Mouse (Mus musculus) CH12.LX (cell line): ENCODE measurements around the gene Ift52. TPM values are rescaled to one million over a fixed set of nuclear protein-coding genes. Genes with fewer than 3 reads are reported as not detected.

ENCODE experiments used
- DNase-seq: peaks from one replicate; pipeline ENCODE4 v3.0.0-alpha.2; 2013; ENCODE audit errors: extremely low read depth
- H3K27ac ChIP-seq: 2 replicates; pipeline ENCODE4 v1.5.1; 2012; ENCODE audit warnings: low read depth, mild to moderate bottlenecking, control low read depth, moderate library complexity; ENCODE audit not compliant: insufficient read depth
- H3K27me3 ChIP-seq: replicated peaks from 2 replicates; pipeline ENCODE3; 2012; ENCODE audit warnings: inconsistent platforms
- H3K36me3 ChIP-seq, 2 experiments: replicated peaks in 1 of 2; 2 replicates each; pipeline versions ENCODE3 to v1.6.1; 2012; ENCODE audit warnings: inconsistent platforms in 1 of 2, low read length in 1 of 2, mild to moderate bottlenecking in 1 of 2, mixed read lengths in 1 of 2, moderate library complexity in 1 of 2; ENCODE audit not compliant: control insufficient read depth in 1 of 2, insufficient read depth in 1 of 2
- H3K4me1 ChIP-seq, 2 experiments: 2 replicates each; pipeline ENCODE4 v1.6.1; 2012; ENCODE audit warnings: inconsistent platforms in 1 of 2, moderate library complexity in 1 of 2; ENCODE audit not compliant: insufficient read depth in 2 of 2, control insufficient read depth in 1 of 2
- H3K4me2 ChIP-seq: 2 replicates; pipeline ENCODE4 v1.6.1; 2012; ENCODE audit warnings: low read depth, mild to moderate bottlenecking, control low read depth; ENCODE audit not compliant: poor library complexity, insufficient read depth, severe bottlenecking
- H3K4me3 ChIP-seq, 3 experiments: fragments of 150-350 bp in 1 of 3; sonication (generic) in 1 of 3; replicated peaks in 1 of 3; 2 replicates each; pipeline versions ENCODE3 to v1.5.1; 2011 to 2012; ENCODE audit warnings: low read depth in 2 of 3, low read length in 2 of 3, mild to moderate bottlenecking in 2 of 3, moderate library complexity in 2 of 3, control low read depth in 1 of 3, improper control_type of control experiment in 1 of 3, inconsistent platforms in 1 of 3, mixed read lengths in 1 of 3; ENCODE audit not compliant: poor library complexity in 1 of 3
- H3K79me2 ChIP-seq: replicated peaks from 2 replicates; pipeline ENCODE4 v1.6.1; 2012; ENCODE audit warnings: mild to moderate bottlenecking, moderate library complexity; ENCODE audit not compliant: control insufficient read depth, poor library complexity, insufficient read depth, severe bottlenecking; ENCODE audit errors: extremely low read depth
- H3K9ac ChIP-seq: 2 replicates; pipeline ENCODE4 v1.6.1; 2012; ENCODE audit warnings: low read depth, mild to moderate bottlenecking, control low read depth, moderate library complexity; ENCODE audit not compliant: insufficient read depth
- H3K9me3 ChIP-seq: replicated peaks from 2 replicates; pipeline ENCODE3; 2012; ENCODE audit warnings: low read length, inconsistent platforms, mixed read lengths
- BHLHE40 ChIP-seq: IDR thresholded peaks from 2 replicates; pipeline ENCODE4 v1.6.1; 2011; ENCODE audit warnings: mild to moderate bottlenecking, low read depth, low read length, improper control_type of control experiment
- CHD1 ChIP-seq: IDR thresholded peaks from 2 replicates; pipeline ENCODE4 v1.6.1; 2012; ENCODE audit warnings: low read depth, low read length, improper control_type of control experiment, inconsistent platforms
- E2F4 ChIP-seq: IDR thresholded peaks from 2 replicates; pipeline ENCODE4 v1.6.1; 2011; ENCODE audit warnings: low read depth, low read length, improper control_type of control experiment; ENCODE audit not compliant: insufficient replicate concordance
- IRF4 ChIP-seq: IDR thresholded peaks from 2 replicates; pipeline ENCODE4 v1.6.1; 2014; ENCODE audit warnings: low read depth, mild to moderate bottlenecking, inconsistent platforms, low read length, improper control_type of control experiment
- JUND ChIP-seq: conservative IDR thresholded peaks from 2 replicates; pipeline ENCODE4 v1.6.1; 2011; ENCODE audit warnings: low read depth, low read length, improper control_type of control experiment
- MAFK ChIP-seq: IDR thresholded peaks from 2 replicates; pipeline ENCODE4 v1.6.1; 2011; ENCODE audit warnings: low read length, improper control_type of control experiment; ENCODE audit not compliant: insufficient replicate concordance
- MAX ChIP-seq: IDR thresholded peaks from 2 replicates; pipeline ENCODE4 v1.6.1; 2011; ENCODE audit warnings: low read length, improper control_type of control experiment
- MAZ ChIP-seq: IDR thresholded peaks from 2 replicates; pipeline ENCODE4 v1.6.1; 2012; ENCODE audit warnings: low read depth, mild to moderate bottlenecking, inconsistent platforms, low read length, improper control_type of control experiment, moderate library complexity
- MYC ChIP-seq: IDR thresholded peaks from 2 replicates; pipeline ENCODE4 v1.6.1; 2011; ENCODE audit warnings: low read depth, mild to moderate bottlenecking, improper control_type of control experiment, low read length
- NRF1 ChIP-seq: IDR thresholded peaks from 2 replicates; pipeline ENCODE4 v1.6.1; 2014; ENCODE audit warnings: low read depth, mild to moderate bottlenecking, inconsistent platforms, low read length, improper control_type of control experiment, moderate library complexity
- POLR2A ChIP-seq: IDR thresholded peaks from 2 replicates; pipeline ENCODE4 v1.6.1; 2011; ENCODE audit warnings: low read depth, mild to moderate bottlenecking, improper control_type of control experiment, low read length
- SIN3A ChIP-seq: IDR thresholded peaks from 2 replicates; pipeline ENCODE4 v1.6.1; 2012; ENCODE audit warnings: low read length, improper control_type of control experiment, inconsistent platforms
- UBTF ChIP-seq: IDR thresholded peaks from 2 replicates; pipeline ENCODE4 v1.6.1; 2012; ENCODE audit warnings: low read depth, mild to moderate bottlenecking, inconsistent platforms, low read length, improper control_type of control experiment, moderate library complexity
- USF2 ChIP-seq: conservative IDR thresholded peaks from 2 replicates; pipeline ENCODE4 v1.6.1; 2011; ENCODE audit warnings: low read depth, low read length, improper control_type of control experiment
- ZKSCAN1 ChIP-seq: IDR thresholded peaks from 2 replicates; pipeline ENCODE4 v1.6.1; 2012; ENCODE audit warnings: low read depth, inconsistent platforms, low read length, improper control_type of control experiment, borderline replicate concordance
- ZNF384 ChIP-seq: IDR thresholded peaks from 2 replicates; pipeline ENCODE4 v1.6.1; 2012; ENCODE audit warnings: low read depth, low read length, improper control_type of control experiment, inconsistent platforms
- dilution Hi-C: fragments of 300-500 bp; cut with MboI; formaldehyde crosslinking; loops from 2 replicates; pipeline ENCODE4 v1.14.3; 2020; ENCODE audit warnings: low sequenced_read_pairs; ENCODE audit not compliant: extremely low pct_unique_long_range_greater_than_20kb, extremely low pct_ligation_motif_present
- in situ Hi-C: fragments of 300-500 bp; cut with MboI; formaldehyde crosslinking; loops from 3 replicates; pipeline ENCODE4 v1.14.3; 2019; ENCODE audit warnings: low sequenced_read_pairs, low pct_ligation_motif_present, low pct_unique_long_range_greater_than_20kb, mixed read lengths
- polyA plus RNA-seq: library from polyadenylated mRNA; unstranded; fragments of >175 nt; gene quantifications from 2 replicates; pipeline ENCODE4 v1.2.1, GENCODE M21; 2012; ENCODE audit warnings: low read depth; ENCODE audit not compliant: insufficient read length
- total RNA-seq, 2 experiments: library from RNA; depleted of rRNA; stranded (reverse); fragments of 300-350 nt in 1 of 2; fragments of >200 nt in 1 of 2; gene quantifications; 2 replicates each; pipeline ENCODE4 v1.2.3; 2012 to 2014

Ift52 gene
- total and polyA plus RNA-seq, 3 experiments: 13.0 to 33.6 (median 14.4) TPM

- in situ Hi-C loops: no loop called here
- dilution Hi-C loops: no loop called here
- H3K27me3 ChIP-seq: no peaks in the 10 kb centered on the region
- H3K27ac ChIP-seq: no peak overlapping the region
- peaks cover 35 to 61% of the 10 kb centered on the region in 2 experiments for H3K36me3 ChIP-seq
- no peak overlapping the region for H3K4me2 ChIP-seq
- H3K4me1 ChIP-seq: peaks cover 16 to 52% of the 10 kb centered on the region in 2 experiments
- H3K79me2 ChIP-seq: peaks cover 33% of the 10 kb centered on the region
- H3K4me3 ChIP-seq: no peak overlapping the region
- no peak overlapping the region for H3K9ac ChIP-seq
- DNase-seq: no peak
- TF ChIP-seq CHD1 (no peak), SIN3A (no peak), POLR2A (no peak), USF2 (no peak), IRF4 (no peak)
- no peaks in the 10 kb centered on the region for H3K9me3 ChIP-seq
Observed at GRCm38 (mm10) chr2:163060630-163061029, 43.5 kb downstream of the Ift52 start.

GRCm38 (mm10) chr2:163061203-163062118 is 44.3 kb downstream of the Ift52 start:
- Histone ChIP-seq H3K4me2 (no peak overlapping the region), H3K9ac (no peak overlapping the region), H3K27me3 (no peaks in the 10 kb centered on the region), H3K9me3 (no peaks in the 10 kb centered on the region), H3K4me1 (peaks cover 16 to 44% of the 10 kb centered on the region in 2 experiments)
- DNase-seq: peak; percentile 30
- TF ChIP-seq MYC (peak; percentile 57), ZNF384 (no peak), ZKSCAN1 (peak; percentile 18; the same call in 1 of the 2 replicates), IRF4 (no peak), MAX (peak; percentile 61; the same call in 1 of the 2 replicates), MAZ (no peak)
- TF ChIP-seq, all 38 proteins: peak for 3
- Histone ChIP-seq H3K27ac (peak overlapping the region; percentile 0; the same call in 1 of the 2 replicates), H3K36me3 (peaks cover 40 to 69% of the 10 kb centered on the region in 2 experiments), H3K4me3 (no peak overlapping the region), H3K79me2 (peaks cover 24% of the 10 kb centered on the region)
- in situ Hi-C loops: no loop called here
- dilution Hi-C loops: no loop called here

GRCm38 (mm10) chr2:163062119-163062508 is 45.0 kb downstream of the Ift52 start:
- dilution Hi-C loops (no loop called here), in situ Hi-C loops (no loop called here)
- no peaks in the 10 kb centered on the region for H3K27me3 ChIP-seq
- H3K4me2 ChIP-seq: no peak overlapping the region
- peaks cover 18% of the 10 kb centered on the region for H3K79me2 ChIP-seq
- H3K4me3 ChIP-seq: no peak overlapping the region
- H3K9ac ChIP-seq: no peak overlapping the region
- no peaks in the 10 kb centered on the region for H3K9me3 ChIP-seq
- H3K4me1 ChIP-seq: peaks cover 10 to 37% of the 10 kb centered on the region in 2 experiments
- no peak for TF ChIP-seq NRF1
- no peak for TF ChIP-seq E2F4
- TF ChIP-seq JUND: no peak
- no peak for TF ChIP-seq MAFK
- TF ChIP-seq UBTF: no peak
- TF ChIP-seq BHLHE40: no peak
- no peak for TF ChIP-seq CHD1
- DNase-seq: no peak
- H3K36me3 ChIP-seq: peaks cover 42 to 74% of the 10 kb centered on the region in 2 experiments
- no peak overlapping the region for H3K27ac ChIP-seq
